Mouse (Mus musculus) neutrophil, adult 5-6 weeks (primary cell): ENCODE results near the gene Slamf9. TPM values are rescaled to one million over a fixed set of nuclear protein-coding genes. Genes with fewer than 3 reads are reported as not detected.

ENCODE experiments used
- ATAC-seq: fragments of 151-379, 151-347 bp; 2 replicates; pipeline ENCODE4 v1.8.0; 2017; ENCODE audit warnings: mild to moderate bottlenecking, moderate TSS enrichment; ENCODE audit not compliant: insufficient number of reproducible peaks, poor library complexity, low FRiP score, severe bottlenecking; ENCODE audit errors: extremely low read depth
- total RNA-seq: library from RNA; stranded (forward); fragments of 200-1000 nt; gene quantifications from 2 replicates; pipeline ENCODE4 v1.2.3, GENCODE M21; 2017

Slamf9 gene
- total RNA-seq, 1 experiment from 2014 or later = 2.9 TPM

DNA sequence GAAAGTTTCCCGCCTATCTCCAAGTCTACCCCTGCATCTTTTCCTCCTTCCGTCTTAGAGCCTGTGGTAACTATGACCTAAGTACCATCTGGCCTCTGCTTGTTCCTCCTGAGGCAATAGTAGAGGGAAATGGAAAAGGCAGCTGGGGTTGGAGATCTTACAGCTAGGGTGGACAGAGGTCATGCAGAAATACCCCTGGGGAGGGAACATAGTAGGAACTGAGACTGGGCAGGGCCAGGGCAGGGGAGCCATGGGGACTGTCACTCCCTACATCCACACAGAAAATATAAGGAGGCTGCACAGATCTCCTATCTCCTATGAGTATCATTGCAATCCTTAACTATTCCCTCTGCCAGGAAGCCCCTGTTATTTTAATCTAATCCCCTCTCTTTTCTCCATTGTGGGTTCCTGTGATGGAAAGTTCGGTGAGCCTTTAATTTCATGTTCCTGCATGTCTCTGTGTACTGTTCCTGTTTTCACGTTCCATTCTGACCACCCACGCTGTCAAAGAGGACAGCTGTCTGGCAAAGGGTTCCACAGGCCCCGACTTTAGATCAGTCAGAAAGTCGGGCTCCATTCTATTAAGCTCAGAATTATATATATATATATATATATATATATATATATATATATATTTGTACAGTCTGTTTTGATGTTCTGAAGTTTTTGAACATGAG, 19.0 kb upstream of the Slamf9 start:
- peak; percentile 16; the same call in 1 of the 2 replicates for ATAC-seq

DNA sequence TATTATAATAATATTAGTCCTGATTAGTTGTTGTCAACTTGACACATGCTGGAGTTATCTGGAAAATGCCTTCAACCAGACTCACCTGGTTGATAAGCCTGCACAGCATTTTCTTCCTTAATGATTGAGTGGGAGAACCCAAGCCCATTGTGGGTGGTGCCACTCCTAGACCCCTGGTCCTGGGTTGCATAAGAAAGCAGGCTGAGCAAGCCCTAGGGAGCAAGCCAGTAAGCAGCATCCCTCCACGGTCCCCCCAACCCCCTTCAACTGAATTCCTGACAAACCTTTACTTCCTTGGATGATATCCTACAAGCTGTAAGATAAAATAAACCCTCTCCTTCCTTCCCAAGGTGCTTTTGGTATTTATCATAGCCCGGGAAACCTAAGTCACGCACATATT, 18.0 kb upstream of the Slamf9 start:
- no peak for ATAC-seq

DNA sequence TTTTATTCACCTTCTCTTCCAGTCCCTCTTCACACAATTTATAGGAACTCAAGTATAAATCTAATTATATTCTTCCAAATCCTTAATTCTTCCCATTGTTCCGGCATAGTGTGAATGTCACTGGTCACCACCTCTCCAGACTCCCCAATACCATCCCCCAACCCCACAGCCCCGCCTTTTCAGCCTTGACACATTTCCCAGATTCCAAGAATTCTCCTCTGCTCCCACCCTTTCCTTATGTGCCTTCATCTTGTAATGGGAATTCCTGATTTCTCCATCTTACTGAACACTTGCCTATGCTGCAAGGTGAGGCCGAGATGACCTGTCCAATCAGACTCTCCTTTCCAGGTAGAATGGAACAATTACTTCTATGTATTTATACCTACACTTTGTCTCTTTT, 17.1 kb upstream of the Slamf9 start:
- ATAC-seq = no peak

DNA sequence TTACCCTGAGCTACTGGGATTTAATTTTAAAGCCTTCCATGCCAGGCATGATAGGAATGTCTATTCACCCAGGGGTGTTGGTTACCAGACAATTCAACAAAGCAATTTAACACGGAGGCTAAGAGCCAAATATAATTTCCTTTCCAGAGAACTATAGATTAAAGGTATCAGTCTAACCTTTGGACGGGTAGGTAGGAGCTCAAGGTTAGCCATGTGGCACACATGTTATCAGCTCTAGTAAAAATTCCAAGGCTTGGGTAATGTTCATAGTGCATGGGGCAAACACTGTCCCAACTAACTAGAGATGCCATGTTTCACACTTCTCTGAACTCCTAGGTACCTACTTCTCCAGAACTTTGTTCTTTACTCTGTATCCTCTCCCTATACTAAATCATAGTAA, 13.6 kb upstream of the Slamf9 start:
- ATAC-seq = no peak

DNA sequence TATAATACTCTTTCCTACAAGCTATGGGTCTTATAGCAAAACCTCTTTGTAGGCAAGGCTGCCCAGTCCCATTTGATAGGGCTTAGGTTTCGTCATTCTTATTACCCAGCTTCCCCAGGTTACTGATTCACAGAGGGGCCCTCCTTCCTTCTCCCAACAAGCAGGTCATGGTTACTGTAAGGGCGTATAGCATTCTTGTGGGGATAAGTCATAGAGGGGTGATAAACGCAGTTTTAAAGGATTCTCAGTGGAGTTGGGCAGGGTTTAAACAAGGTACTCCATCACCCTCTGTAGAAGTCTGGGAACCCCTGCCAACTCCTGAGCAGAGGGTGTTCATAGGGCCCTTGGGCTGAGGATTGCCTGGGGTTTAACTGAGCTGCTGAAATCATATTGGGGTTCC, 12.6 kb upstream of the Slamf9 start:
- ATAC-seq = no peak

DNA sequence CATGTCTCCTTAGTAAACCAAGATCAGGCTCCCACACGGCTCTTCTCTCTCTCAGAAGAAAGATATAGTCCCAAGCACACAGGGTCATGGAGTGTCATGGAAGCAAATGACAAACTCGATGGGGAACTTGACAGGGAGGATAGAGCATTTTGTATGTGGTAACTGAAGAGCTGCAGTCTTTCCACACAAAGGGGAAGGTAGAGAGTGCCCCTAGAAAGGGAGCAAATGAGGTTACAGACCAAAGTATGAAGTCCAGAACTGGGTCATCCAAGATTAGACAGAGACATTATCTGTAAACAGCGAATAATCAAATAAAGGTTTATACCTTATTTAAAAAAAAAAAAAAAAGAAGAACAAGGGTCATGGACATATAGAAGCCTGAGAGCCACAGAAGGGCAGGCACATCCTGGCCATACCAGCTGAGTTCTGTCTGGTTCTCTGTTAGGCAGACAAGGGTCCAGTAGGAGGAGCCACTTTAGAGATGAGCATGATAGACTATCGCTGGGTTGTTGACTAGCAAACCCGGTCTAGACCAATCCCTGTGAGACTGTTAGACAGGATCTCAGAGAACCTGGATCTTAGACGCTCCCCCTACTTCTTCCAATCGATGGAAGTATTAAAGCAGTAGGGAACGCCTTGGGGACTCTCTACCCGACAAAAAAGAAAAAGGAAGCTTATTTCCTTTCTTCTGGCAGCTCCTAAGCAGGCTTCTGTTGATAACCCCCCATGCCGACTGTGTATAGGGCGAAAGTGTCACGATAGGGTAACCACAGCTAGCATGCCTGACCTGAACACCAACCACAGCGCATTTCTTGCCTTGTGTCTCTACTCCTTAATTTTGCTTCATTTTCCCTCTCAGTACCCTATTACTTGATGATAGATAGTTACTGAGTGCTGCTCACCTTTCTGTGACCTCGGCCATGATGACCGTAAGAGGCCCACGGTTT, 11.5 kb upstream of the Slamf9 start:
- ATAC-seq = peak; percentile 39; the same call in 1 of the 2 replicates

DNA sequence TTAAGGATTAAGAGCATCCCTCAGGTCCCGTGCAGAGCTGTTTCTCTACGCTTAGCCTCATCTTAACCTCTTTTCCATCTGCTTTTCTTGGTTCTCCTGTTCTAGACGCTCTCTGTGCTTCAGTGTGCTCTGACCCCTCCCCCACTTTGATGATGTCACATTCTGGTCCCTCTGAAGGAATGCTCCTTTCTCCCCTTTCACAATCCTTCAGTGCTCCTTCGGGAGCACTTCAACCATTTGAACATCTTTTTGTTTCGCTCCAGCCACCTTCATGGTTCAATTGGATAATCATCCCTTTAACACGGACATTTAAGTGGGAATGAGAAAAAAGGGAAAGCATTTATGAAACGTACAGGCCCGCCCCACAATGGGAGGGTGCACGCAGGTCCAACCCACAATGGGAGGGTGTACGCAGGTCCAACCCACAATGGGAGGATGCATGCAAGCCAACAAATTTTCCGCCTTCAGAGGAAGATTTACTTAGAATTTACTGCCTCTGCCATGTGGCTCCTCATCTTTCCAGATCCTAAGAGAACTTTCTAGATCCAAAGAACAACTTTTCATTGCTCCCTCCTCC, 6.8 kb upstream of the Slamf9 start:
- ATAC-seq = no peak

DNA sequence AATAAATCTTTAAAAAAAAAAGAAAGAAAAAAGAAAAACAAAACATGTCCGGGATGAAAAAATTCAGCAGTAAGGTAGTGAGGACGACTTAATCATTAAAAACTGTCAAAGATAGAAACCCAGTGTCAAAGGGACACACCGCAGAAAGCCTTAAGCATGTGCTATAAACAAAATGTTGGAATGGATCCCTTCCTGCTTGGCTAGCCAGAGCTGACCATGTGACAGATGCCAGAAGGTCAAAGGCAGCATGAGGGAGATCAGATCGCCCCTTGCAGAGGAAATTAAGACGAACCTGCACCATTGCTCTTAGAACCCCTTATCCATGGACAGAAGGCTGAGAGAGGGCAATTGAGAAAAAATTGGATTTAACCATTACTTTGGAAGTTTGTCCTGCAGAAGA, 5.8 kb upstream of the Slamf9 start:
- no peak for ATAC-seq

DNA sequence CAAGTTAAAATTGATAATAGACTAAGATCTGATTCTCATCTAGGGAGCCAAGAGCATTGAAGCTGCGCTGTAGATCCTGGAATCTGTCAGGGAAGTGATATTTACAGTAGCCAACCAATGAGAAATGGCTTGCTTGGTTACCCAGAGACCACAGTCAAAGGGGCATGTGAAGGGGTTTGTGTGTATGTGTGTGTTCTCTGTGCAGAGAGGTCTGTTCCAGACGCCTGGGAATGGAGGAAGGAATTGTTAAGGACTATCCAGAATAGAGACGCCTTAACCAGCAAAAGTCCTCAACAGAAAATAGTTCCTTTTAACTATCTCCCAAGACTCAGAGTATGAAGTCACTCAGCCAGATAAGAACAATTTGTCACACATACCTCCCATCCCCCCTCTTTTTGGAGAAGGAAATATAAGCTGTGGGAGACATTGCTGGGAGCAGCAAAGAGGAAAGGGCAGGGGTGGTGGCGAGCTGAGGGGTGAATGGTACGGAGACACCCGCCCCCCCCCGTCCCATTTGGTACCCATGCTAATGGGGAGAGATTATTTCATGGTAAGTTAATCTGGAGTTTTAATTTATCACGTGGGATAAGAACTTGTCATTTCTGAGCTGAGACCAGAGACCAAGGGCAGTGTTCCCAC, 5.2 kb upstream of the Slamf9 start:
- no peak for ATAC-seq

DNA sequence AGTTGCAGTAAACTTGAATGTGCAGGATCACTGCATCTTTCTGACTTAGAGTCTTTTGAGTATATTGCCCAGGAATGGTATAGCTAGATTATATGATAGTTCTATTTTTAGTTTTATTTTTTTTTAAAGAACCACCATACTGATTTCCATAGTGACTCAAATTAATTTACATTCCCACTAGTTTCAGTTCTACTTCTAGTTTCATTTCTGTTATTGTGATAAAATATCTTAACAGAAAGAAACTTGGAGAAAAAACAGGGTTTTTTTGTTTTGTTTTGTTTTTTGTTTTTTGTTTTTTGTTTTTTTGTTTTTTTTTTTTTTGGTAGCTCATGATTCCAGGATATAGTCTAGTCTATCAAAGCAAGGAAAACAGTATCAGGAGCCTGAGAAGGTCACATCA, 2.2 kb upstream of the Slamf9 start:
- ATAC-seq = no peak

DNA sequence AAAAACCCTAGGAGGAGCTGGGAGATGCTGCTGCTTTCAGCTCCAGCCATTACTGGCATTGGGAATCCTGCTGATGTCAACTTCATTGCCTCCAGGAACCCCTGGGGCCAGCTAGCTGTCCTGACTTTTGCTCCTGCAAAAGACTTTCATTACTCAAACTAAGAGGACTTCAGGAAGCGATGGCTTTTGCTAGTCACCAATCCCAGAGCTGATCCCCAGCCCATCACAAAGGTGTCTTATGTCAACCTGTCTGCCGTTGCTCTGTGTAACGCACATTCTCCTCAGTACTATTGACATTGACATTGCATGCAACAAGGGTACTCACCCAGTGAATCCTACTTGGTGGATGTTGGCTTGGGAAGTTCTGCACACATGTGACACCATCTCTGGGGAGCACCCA, 962 bp upstream of the Slamf9 start:
- ATAC-seq = no peak

DNA sequence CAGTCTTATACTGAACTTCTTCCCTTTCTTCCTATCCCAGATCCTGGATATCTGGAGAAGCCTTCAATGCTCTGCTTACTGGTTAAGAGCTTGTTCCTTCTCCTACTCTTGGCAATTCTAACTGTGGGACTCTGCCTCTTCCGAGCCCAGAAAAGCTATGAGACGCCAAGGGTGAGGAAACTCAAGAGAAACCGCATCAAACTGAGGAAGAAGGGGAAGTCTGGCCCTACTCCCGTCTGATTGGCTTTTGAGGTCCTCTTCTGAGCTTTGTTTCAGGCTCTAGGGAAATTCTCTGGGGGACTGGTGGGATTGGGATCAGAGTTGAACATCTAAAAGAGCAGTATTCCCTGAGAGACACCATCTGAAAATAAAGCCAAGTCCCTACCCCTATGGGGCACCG, 2.9 kb downstream of the Slamf9 start:
- no peak for ATAC-seq

DNA sequence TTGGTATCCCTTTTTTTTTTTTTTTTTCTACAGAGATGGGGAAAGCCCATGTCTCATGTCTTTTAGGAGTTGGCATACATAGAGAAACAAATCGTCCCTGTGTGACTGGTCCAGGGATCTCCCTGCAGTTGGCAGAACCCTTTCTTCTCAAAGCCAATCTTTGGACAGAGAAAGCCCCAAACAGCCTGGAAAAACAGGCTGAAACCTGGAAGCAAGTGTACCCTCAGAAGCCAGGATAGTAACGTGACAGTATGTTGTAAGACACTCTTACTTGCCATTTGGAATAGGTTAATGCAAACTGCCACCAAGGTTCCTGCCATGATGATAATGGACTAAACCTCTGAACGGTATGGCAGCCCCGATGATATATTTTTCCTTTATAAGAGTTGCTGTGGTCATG, 5.2 kb downstream of the Slamf9 start:
- no peak for ATAC-seq

DNA sequence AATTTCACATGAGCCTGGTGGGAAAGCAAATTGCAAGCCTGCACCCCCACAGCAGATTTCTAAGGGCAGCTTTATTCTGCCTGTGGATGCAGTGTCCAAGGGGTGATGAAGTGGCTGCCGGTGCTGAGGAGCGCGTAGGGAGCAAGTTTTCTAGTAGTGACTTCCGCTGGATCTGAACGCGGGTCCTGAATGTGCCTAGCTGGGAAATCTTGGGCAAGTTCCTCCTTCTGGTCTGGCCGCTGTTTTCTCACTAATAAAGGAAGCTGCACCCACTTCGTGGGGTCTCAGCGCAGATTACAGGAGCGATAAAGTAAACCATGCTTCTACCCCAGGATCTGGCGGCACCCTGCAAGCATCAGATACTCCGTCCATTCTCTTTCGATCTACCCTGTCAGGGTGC, 6.0 kb downstream of the Slamf9 start:
- ATAC-seq = no peak

DNA sequence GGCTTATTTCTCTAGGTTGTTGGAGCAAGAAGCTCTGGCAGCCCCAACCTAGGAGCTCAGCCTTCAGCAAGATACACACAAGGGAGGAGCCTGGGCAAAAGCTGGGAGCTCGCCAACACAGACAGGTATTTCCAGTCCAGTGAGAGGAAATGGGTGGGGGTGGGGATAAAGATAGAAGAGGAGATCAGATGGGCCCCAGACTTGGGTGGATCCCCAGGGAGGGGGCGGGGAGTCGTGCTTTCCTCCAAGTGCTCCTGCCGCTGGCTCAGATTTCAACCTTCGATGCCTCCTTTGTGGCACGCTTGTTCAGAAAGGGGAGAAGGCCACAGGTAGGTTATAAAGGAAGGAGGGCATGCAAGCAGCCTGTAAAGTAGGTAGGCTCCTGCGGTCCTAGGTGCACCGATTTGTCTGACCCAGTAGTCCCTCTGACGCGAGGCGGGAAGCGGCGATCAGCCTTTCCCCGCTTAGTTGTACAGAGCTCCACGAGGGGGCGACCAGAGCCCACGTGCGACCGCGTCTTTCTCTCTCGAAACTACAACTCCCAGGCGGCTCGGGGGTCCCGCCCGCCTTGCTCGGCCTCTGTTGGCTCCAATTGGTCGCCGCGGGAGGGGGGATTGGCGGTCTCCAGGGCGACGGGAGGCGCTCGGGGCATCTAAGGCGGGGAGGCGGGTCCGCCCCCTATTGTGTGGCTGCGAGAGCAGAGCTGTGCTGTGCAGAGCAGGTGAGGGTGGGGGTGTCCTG, 6.6 kb downstream of the Slamf9 start, which contains the start of gene Igsf9:
Gene Igsf9 (plus strand): TSS at position 249 of the 741 bp plus-strand sequence.
- ATAC-seq = peak; percentile 91

DNA sequence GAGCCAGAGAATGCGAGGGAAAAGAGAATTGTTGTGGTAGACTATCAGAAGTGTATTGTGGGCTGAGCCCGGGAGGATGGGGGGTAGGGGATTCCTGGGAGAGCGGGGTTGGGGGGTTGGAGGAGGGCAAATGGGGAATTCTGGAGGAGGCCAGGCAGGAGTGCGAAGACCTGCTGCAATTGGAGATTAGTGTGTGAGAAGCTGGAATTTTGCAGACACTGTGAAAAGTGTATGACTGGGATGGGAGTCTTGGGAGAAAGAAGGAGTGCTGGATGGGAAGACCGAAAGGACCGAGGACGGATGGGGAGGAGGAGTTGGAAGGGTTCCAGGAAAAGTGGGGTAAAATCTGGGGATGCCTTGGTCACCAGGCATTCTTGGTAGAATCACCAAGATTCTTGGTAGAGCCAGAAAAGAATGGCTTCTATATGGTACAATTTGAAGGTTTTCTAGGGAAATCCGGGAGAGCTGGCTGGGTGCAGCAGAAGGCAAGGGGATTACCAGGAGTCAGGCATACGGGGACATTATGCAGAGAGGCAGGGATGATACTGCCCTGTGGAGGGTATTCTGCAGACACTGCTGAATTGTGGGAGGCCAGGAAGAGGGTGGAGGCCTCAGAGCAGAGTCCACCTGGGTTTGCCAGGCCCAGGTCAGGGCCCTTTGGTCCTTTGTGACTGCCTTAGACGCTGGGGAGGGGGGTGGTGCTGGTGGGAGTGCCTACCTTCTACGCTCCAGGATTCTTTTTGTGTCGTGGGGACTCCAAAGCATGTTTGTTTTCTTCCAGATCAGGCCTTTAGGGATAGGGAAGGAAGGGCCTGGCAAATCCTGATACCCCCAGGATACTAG, 7.6 kb downstream of the Slamf9 start:
- no peak for ATAC-seq

DNA sequence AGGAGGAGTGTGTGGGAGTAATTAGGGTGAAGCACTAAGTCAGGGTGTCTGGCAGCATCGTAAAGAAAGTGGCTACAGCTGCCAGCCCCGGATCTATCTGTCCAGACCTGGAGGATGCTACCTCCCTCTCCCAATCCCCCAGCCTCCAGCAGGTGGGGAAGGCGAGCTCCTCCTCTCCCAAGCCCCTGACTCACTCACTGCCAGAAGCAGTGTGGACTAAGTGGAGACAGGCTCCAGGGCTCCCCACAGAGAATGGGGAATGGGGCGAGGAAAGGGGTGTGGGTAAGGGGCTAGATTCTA, 8.2 kb downstream of the Slamf9 start:
- no peak for ATAC-seq

DNA sequence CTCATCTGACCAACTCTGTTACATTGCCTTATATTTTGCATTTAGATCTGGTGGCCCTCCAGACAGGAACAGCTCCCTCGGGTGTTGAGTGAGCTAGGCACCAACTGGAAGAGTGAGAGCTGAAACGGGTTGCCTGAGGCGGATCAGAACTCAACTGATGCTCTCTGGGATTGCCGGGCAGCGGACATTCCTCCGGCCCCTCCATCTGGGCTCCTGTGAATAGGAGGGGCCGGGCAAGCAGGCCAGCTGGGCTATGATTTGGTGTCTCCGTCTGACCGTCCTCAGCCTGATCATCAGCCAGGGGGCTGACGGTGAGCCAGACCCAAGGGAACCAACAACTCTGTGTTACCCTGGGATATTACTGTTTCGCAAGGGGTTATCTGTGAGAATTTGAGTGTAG, 9.1 kb downstream of the Slamf9 start:
- ATAC-seq = no peak
